Mouse (Mus musculus) intestine, embryonic 14.5 days (tissue): ENCODE measurements at regions not wholly inside any gene's neighbourhood (a gene's known extent, or its start where the extent isn't known, plus 50 kb on each side); places are given as distances from the start of the nearest gene placed in this dataset.

Experiments
- ATAC-seq: fragments of 200-750 bp; cut with Nextera tagmentation; replicated peaks from 2 replicates; pipeline ENCODE4 v1.8.0; 2017; ENCODE audit warnings: low read depth, moderate number of reproducible peaks, moderate TSS enrichment, moderate library complexity; ENCODE audit not compliant: low FRiP score, low TSS enrichment
- DNase-seq: peaks from one replicate; pipeline ENCODE4 v3.0.0-alpha.2; 2018; ENCODE audit warnings: low spot score
- H3K27ac ChIP-seq: fragments of 300-500 bp; sonication (generic); 2 replicates; pipeline ENCODE4 v1.5.1; 2014; ENCODE audit warnings: low read depth, mild to moderate bottlenecking, control low read depth
- H3K27me3 ChIP-seq: fragments of 300-500 bp; sonication (generic); replicated peaks from 2 replicates; pipeline ENCODE4 v1.6.1; 2014; ENCODE audit warnings: low read length, control low read depth; ENCODE audit not compliant: control insufficient read depth, insufficient read depth
- H3K36me3 ChIP-seq: fragments of 300-500 bp; sonication (generic); 2 replicates; pipeline ENCODE4 v1.6.1; 2014; ENCODE audit warnings: low read length, control low read depth; ENCODE audit not compliant: control insufficient read depth, insufficient read depth
- H3K4me1 ChIP-seq: fragments of 300-500 bp; sonication (generic); replicated peaks from 2 replicates; pipeline ENCODE4 v1.6.1; 2014; ENCODE audit warnings: low read length, control low read depth, mixed read lengths; ENCODE audit not compliant: control insufficient read depth, insufficient read depth
- H3K4me2 ChIP-seq: fragments of 300-500 bp; sonication (generic); 2 replicates; pipeline ENCODE4 v1.6.1; 2014; ENCODE audit warnings: low read length
- H3K4me3 ChIP-seq: fragments of 300-500 bp; sonication (generic); 2 replicates; pipeline ENCODE4 v1.5.1; 2014; ENCODE audit warnings: low read depth, low read length, control low read depth, mixed read lengths
- H3K9ac ChIP-seq: fragments of 300-500 bp; sonication (generic); 2 replicates; pipeline ENCODE4 v1.6.1; 2014; ENCODE audit warnings: mild to moderate bottlenecking, low read length
- H3K9me3 ChIP-seq: fragments of 300-500 bp; sonication (generic); 2 replicates; pipeline ENCODE4 v1.6.1; 2016; ENCODE audit warnings: low read length, control low read depth; ENCODE audit not compliant: control insufficient read depth
- WGBS: fragments of 180-500 bp; shearing (Covaris S2); extraction: QIAGEN DNeasy Blood & Tissue Kit; methylation state at CpG from one replicate; pipeline ENCODE4 v1.1.7; 2014; 5-methylcytosine and 5-hydroxymethylcytosine counted together

GRCm38 (mm10) chr2:108231054-108231453 lies 940.6 kb downstream of the Kcna4 start:
- H3K4me3 ChIP-seq: no peak overlapping the region
- ATAC-seq (no peak), DNase-seq (no peak)
- no peak overlapping the region for H3K4me2 ChIP-seq
- no peaks in the 10 kb centered on the region for H3K27me3 ChIP-seq
- no peak overlapping the region for H3K27ac ChIP-seq
- 93% methylated on average over 4 of the region's 4 CpGs for WGBS
- no peak overlapping the region for H3K9ac ChIP-seq
- no peaks in the 10 kb centered on the region for H3K36me3 ChIP-seq
- H3K9me3 ChIP-seq: no peaks in the 10 kb centered on the region
- H3K4me1 ChIP-seq: no peaks in the 10 kb centered on the region

- 78% methylated on average over 7 of the region's 7 CpGs for WGBS
- DNase-seq (no peak), ATAC-seq (no peak)
- Histone ChIP-seq H3K9ac (no peak overlapping the region), H3K4me3 (no peak overlapping the region), H3K9me3 (no peaks in the 10 kb centered on the region), H3K27me3 (no peaks in the 10 kb centered on the region), H3K27ac (no peak overlapping the region), H3K36me3 (no peaks in the 10 kb centered on the region), H3K4me2 (no peak overlapping the region), H3K4me1 (no peaks in the 10 kb centered on the region)
These were observed 941.5 kb downstream of the Kcna4 start for GRCm38 (mm10) chr2:108231924-108232323.

- no peak overlapping the region for H3K4me2 ChIP-seq
- no peak overlapping the region for H3K4me3 ChIP-seq
- H3K9me3 ChIP-seq: no peaks in the 10 kb centered on the region
- H3K36me3 ChIP-seq: no peaks in the 10 kb centered on the region
- DNase-seq (no peak), ATAC-seq (peak; percentile 70)
- 39% methylated on average over 9 of the region's 9 CpGs for WGBS
- H3K4me1 ChIP-seq: no peaks in the 10 kb centered on the region
- no peak overlapping the region for H3K27ac ChIP-seq
- H3K27me3 ChIP-seq: no peaks in the 10 kb centered on the region
- H3K9ac ChIP-seq: no peak overlapping the region
These were observed 946.0 kb downstream of the Kcna4 start for GRCm38 (mm10) chr2:108236286-108236988.
